Mouse (Mus musculus): ENCODE data around the gene Sp4. TPM values are rescaled to one million over a fixed set of nuclear protein-coding genes. Genes with fewer than 3 reads are reported as not detected.

The Sp4 gene
- polyA plus RNA-seq, 1 experiment from 2014 or later = 12.0 TPM

- Histone ChIP-seq H3K27me3 (ENCODE audit: insufficient read depth, low read length) (no peaks in the 10 kb centered on the region), H3K27ac (ENCODE audit: low read depth) (no peak overlapping the region), H3K9ac (no peak overlapping the region), H3K4me2 (no peak overlapping the region), H3K4me1 (ENCODE audit: insufficient read depth) (no peaks in the 10 kb centered on the region), H3K36me3 (ENCODE audit: insufficient read depth) (no peaks in the 10 kb centered on the region), H3K4me3 (ENCODE audit: low read depth, low read length) (no peak overlapping the region), H3K9me3 (ENCODE audit: low read depth, low read length) (no peaks in the 10 kb centered on the region)
- no peak for ATAC-seq (ENCODE audit: insufficient read depth)
- no peak for TF ChIP-seq CTCF (IDR thresholded peaks at IDR 0.05; ENCODE audit: low read depth)
- 84% methylated on average over 5 of the region's 5 CpGs for whole genome bisulfite sequencing
- no peak for DNase-seq
Measured at GRCm38 (mm10) chr12:118276385-118276784, 24.9 kb downstream of the Sp4 start.

GRCm38 (mm10) chr12:118264905-118265304, 36.3 kb downstream of the Sp4 start:
- no peaks in the 10 kb centered on the region for H3K9me3 ChIP-seq (ENCODE audit: low read depth, low read length)
- TF ChIP-seq CTCF (IDR thresholded peaks at IDR 0.05; ENCODE audit: low read depth) = no peak
- no peak overlapping the region for H3K4me3 ChIP-seq (ENCODE audit: low read depth, low read length)
- ATAC-seq (ENCODE audit: insufficient read depth) (peak; percentile 59; the same call in 1 of the 2 replicates), DNase-seq (peak; percentile 36)
- no peaks in the 10 kb centered on the region for H3K4me1 ChIP-seq (ENCODE audit: insufficient read depth)
- 0 out of 2 replicates have a peak overlapping the region, but pooled peaks have one; percentile 6 for H3K27ac ChIP-seq (ENCODE audit: low read depth)
- H3K27me3 ChIP-seq (ENCODE audit: insufficient read depth, low read length) = no peaks in the 10 kb centered on the region
- H3K36me3 ChIP-seq (ENCODE audit: insufficient read depth) = no peaks in the 10 kb centered on the region
- H3K4me2 ChIP-seq = no peak overlapping the region
- H3K9ac ChIP-seq = no peak overlapping the region

DNA sequence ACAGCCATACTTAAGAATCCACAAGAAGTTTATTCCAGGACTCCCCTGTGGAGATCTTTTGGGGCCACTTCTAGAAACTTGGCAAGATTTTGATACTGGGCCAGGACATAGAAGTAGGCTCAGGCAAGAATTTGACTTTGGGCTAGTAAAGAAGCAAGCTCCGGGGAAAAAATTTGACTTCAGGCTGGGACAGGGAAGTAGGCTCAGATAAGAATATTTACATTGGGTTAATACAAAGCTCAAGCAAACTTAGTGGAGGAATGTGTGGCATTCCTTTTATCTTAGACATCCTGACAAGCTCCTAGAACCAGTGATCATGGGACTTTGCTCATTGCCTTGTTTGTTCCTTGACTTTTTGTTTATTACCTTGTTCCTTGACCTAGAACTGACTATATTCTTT, 37.4 kb downstream of the Sp4 start:
- Histone ChIP-seq H3K4me3 (ENCODE audit: low read depth, low read length) (no peak overlapping the region), H3K36me3 (ENCODE audit: insufficient read depth) (no peaks in the 10 kb centered on the region), H3K27ac (ENCODE audit: low read depth) (no peak overlapping the region), H3K4me2 (no peak overlapping the region), H3K9ac (no peak overlapping the region), H3K4me1 (ENCODE audit: insufficient read depth) (no peaks in the 10 kb centered on the region), H3K9me3 (ENCODE audit: low read depth, low read length) (no peaks in the 10 kb centered on the region), H3K27me3 (ENCODE audit: insufficient read depth, low read length) (no peaks in the 10 kb centered on the region)
- ATAC-seq (ENCODE audit: insufficient read depth) (peak; percentile 81), DNase-seq (peak; percentile 59)
- 14% methylated on average over 1 of the region's 1 CpGs for WGBS
- TF ChIP-seq CTCF (IDR thresholded peaks at IDR 0.05; ENCODE audit: low read depth) = no peak

GRCm38 (mm10) chr12:118255292-118255782, 45.9 kb downstream of the Sp4 start:
- Histone ChIP-seq H3K9ac (no peak overlapping the region), H3K4me1 (ENCODE audit: insufficient read depth) (no peaks in the 10 kb centered on the region), H3K27me3 (ENCODE audit: insufficient read depth, low read length) (no peaks in the 10 kb centered on the region), H3K9me3 (ENCODE audit: low read depth, low read length) (no peaks in the 10 kb centered on the region), H3K36me3 (ENCODE audit: insufficient read depth) (0 out of 2 replicates have a peak, but pooled peaks cover 4% of the 10 kb centered on the region), H3K4me3 (ENCODE audit: low read depth, low read length) (no peak overlapping the region), H3K27ac (ENCODE audit: low read depth) (0 out of 2 replicates have a peak overlapping the region, but pooled peaks have one; percentile 12), H3K4me2 (no peak overlapping the region)
- ATAC-seq (ENCODE audit: insufficient read depth) = no peak
- WGBS = 27% methylated on average over 1 of the region's 1 CpGs
- no peak for DNase-seq
- TF ChIP-seq CTCF (IDR thresholded peaks at IDR 0.05; ENCODE audit: low read depth) = no peak

GRCm38 (mm10) chr12:118221182-118221581, 80.1 kb downstream of the Sp4 start:
- Histone ChIP-seq H3K9ac (no peak overlapping the region), H3K27ac (ENCODE audit: low read depth) (no peak overlapping the region), H3K4me2 (no peak overlapping the region), H3K4me3 (ENCODE audit: low read depth, low read length) (no peak overlapping the region), H3K4me1 (ENCODE audit: insufficient read depth) (no peaks in the 10 kb centered on the region), H3K9me3 (ENCODE audit: low read depth, low read length) (no peaks in the 10 kb centered on the region), H3K27me3 (ENCODE audit: insufficient read depth, low read length) (no peaks in the 10 kb centered on the region), H3K36me3 (ENCODE audit: insufficient read depth) (no peaks in the 10 kb centered on the region)
- DNase-seq = no peak
- no peak for TF ChIP-seq CTCF (IDR thresholded peaks at IDR 0.05; ENCODE audit: low read depth)
- 54% methylated on average over 3 of the region's 3 CpGs for WGBS
- ATAC-seq (ENCODE audit: insufficient read depth) = no peak

- no peak for TF ChIP-seq CTCF (IDR thresholded peaks at IDR 0.05; ENCODE audit: low read depth)
- no peak overlapping the region for H3K27ac ChIP-seq (ENCODE audit: low read depth)
- H3K27me3 ChIP-seq (ENCODE audit: insufficient read depth, low read length) = no peaks in the 10 kb centered on the region
- no peak overlapping the region for H3K4me2 ChIP-seq
- H3K9ac ChIP-seq = no peak overlapping the region
- H3K9me3 ChIP-seq (ENCODE audit: low read depth, low read length) = no peaks in the 10 kb centered on the region
- H3K4me3 ChIP-seq (ENCODE audit: low read depth, low read length) = no peak overlapping the region
- no peaks in the 10 kb centered on the region for H3K4me1 ChIP-seq (ENCODE audit: insufficient read depth)
- ATAC-seq (ENCODE audit: insufficient read depth) = no peak
- DNase-seq = no peak
- H3K36me3 ChIP-seq (ENCODE audit: insufficient read depth) = no peaks in the 10 kb centered on the region
Measured at GRCm38 (mm10) chr12:118220062-118220461, 81.2 kb downstream of the Sp4 start.

GRCm38 (mm10) chr12:118212163-118212562, 89.1 kb downstream of the Sp4 start:
- no peak for TF ChIP-seq CTCF (IDR thresholded peaks at IDR 0.05; ENCODE audit: low read depth)
- WGBS = 61% methylated on average over 2 of the region's 2 CpGs
- ATAC-seq (ENCODE audit: insufficient read depth) (no peak), DNase-seq (no peak)
- no peaks in the 10 kb centered on the region for H3K36me3 ChIP-seq (ENCODE audit: insufficient read depth)
- no peak overlapping the region for H3K27ac ChIP-seq (ENCODE audit: low read depth)
- no peak overlapping the region for H3K9ac ChIP-seq
- no peaks in the 10 kb centered on the region for H3K9me3 ChIP-seq (ENCODE audit: low read depth, low read length)
- no peak overlapping the region for H3K4me3 ChIP-seq (ENCODE audit: low read depth, low read length)
- no peak overlapping the region for H3K4me2 ChIP-seq
- H3K4me1 ChIP-seq (ENCODE audit: insufficient read depth) = no peaks in the 10 kb centered on the region
- no peaks in the 10 kb centered on the region for H3K27me3 ChIP-seq (ENCODE audit: insufficient read depth, low read length)

All from lung, embryonic 14.5 days (tissue).